Mouse (Mus musculus) lung, postnatal 36 days (tissue): Measurements from ENCODE around the gene Srgap2.
A peak's percentile ranks its signal among the peaks of the same experiment; 100 is the strongest.

Experiments used
- DNase-seq: peaks from one replicate; pipeline ENCODE4 v3.0.0; 2022; ENCODE audit warnings: mixed read lengths

Gene Srgap2

GRCm38 (mm10) chr1:131279456-131279776 lies 247.7 kb downstream of the Srgap2 start, which contains the start of gene Ikbke:
Gene Ikbke, minus strand, starts transcription at chr1:131279606.
- no peak for DNase-seq

DNA sequence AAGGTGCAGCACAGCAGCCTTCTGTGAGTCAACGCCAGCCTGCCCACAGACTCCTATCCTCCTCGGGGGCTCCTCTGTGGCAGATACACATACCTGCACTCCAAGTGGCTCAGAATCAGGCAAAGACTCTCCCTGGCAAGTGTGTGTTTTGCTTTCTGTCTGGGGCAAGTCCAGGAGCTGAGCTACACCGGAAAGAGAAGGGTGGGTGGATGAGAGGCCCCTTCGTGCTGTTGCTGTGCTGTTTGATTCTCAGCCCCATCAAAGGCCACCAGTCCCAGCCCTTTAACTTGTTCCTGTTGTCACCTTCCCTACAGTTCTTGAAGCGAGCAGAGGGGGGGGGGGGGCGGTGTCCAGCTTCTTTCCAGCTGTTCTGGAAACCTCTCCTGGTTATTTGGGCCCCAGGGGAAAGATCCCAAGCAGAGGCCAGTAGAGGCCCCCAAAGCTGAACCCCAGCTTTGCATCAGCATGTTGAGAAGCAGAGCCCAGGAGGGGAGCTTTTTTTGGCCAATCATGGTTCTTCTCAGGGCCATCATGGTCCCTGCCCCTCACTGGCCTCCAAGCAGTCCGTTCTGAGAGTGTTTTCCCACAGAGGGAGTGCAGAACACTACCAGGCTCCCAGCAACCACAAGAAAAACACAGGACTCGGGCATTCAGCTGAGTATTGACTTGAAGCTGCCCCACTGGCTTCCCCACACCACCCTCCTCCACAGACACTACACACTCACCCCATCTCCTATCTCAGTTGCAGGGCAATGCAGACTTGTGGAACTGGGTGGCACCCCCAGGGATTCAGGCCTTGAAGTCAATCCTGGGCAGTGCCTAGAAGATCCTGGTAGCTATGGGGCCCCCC lies 248.3 kb downstream of the Srgap2 start:
- no peak for DNase-seq

DNA sequence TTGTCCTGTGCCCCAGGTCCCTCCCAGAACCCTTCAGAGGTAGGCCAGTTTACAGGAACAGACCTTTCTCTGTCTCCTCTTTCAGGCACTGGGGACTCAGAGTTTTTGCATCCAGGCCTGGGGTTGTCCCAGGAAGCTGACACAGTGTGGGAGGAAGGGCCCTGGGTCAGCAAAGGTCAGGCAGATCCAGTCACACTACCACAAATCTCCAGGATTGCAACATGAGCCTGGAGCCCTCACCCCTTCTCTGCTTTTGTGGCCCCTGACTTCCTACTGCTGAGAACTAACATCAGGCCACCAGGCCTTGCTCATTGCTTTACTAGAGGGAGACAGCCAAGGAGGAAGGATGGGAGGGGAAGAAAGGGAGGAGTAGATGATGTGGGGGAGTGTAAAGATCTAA lies 250.3 kb downstream of the Srgap2 start:
- DNase-seq: peak; percentile 30

DNA sequence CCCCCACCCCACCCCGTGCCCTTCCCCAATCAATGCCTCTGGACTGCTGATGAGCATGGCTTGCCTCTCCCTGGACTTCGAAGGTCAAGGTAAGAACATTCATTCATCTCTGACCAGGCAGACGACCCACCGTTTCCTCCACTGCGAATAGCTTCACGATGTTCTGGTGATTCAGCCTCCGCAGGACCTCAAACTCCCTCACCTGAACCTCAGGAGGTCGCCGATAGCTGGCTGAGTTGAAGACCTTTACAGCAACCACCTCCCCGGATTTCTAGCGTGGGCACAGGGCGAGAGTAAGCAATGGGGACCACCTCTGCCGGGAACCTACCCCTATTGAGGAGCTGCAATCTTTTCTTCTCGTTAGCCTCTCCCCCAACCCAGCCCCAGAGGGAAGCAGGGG lies 251.6 kb downstream of the Srgap2 start:
- no peak for DNase-seq

GRCm38 (mm10) chr1:131274725-131275539 lies 252.2 kb downstream of the Srgap2 start:
- no peak for DNase-seq

GRCm38 (mm10) chr1:131269797-131270578 lies 257.2 kb downstream of the Srgap2 start:
- DNase-seq: peak; percentile 84

- no peak for DNase-seq
Measured at GRCm38 (mm10) chr1:131268776-131269175, 258.4 kb downstream of the Srgap2 start.

- no peak for DNase-seq
Measured at GRCm38 (mm10) chr1:131263905-131264304, 263.2 kb downstream of the Srgap2 start.

DNA sequence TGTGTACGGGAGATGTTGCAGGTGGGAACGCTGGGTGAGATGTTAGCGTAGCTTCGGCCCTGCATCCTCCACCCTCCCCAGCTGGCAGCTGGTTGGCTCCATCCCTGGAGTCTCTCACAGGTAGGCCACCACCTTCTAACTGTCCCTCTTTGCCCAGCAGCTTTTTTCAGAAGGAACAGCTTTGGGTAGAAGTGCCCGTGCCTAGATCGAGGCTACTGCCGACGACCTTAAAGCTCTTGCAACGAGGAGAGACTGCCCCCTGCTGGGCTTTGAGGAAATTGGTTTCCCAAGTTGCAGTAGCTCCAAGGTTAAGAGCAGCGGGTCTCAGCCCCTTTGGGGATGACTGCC lies 266.9 kb downstream of the Srgap2 start:
- peak; percentile 80 for DNase-seq

GRCm38 (mm10) chr1:131259632-131260308 lies 267.4 kb downstream of the Srgap2 start:
- DNase-seq: no peak

GRCm38 (mm10) chr1:131257288-131257687 lies 269.9 kb downstream of the Srgap2 start:
- no peak for DNase-seq

GRCm38 (mm10) chr1:131252516-131253250 lies 274.5 kb downstream of the Srgap2 start:
- peak; percentile 52 for DNase-seq

GRCm38 (mm10) chr1:131246433-131247395 lies 280.4 kb downstream of the Srgap2 start:
- peak; percentile 77 for DNase-seq

DNA sequence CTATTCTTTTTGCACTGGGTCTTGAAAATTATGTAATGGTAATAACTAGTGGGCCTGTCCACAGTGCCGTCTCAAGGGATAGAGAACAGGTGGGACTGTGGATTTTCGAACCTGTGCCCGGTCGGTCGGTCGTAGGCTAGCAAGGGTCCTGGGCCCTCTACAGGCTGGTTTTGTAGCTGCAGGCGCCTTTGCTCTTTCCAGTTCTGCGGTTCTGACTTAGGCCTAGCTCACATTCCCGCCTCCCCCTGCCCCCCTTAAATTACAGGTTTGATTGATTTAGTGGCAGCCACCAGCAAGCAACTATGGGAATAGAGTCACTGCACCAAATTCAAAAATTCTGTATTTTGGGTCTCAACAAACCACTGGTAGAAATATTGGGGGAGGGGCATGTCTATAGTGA lies 281.2 kb downstream of the Srgap2 start:
- DNase-seq: peak; percentile 73

- DNase-seq: peak; percentile 85
Measured at GRCm38 (mm10) chr1:131245089-131245856, 281.9 kb downstream of the Srgap2 start, which contains the start of gene Rassf5. Gene Rassf5, minus strand, starts transcription at chr1:131245258.

GRCm38 (mm10) chr1:131244536-131245088 lies 282.5 kb downstream of the Srgap2 start:
- DNase-seq: no peak

- no peak for DNase-seq
Measured at GRCm38 (mm10) chr1:131242956-131243355, 284.2 kb downstream of the Srgap2 start.

- DNase-seq: no peak
Measured at GRCm38 (mm10) chr1:131239576-131240193, 287.5 kb downstream of the Srgap2 start.

- peak; percentile 73 for DNase-seq
Measured at GRCm38 (mm10) chr1:131238931-131239381, 288.2 kb downstream of the Srgap2 start.
